Mouse (Mus musculus): ENCODE data around the gene Ern1. TPM values are rescaled to one million over a fixed set of nuclear protein-coding genes. Genes with fewer than 3 reads are reported as not detected.
A peak's percentile ranks its signal among the peaks of the same experiment; 100 is the strongest.

Gene Ern1
- polyA plus RNA-seq, 1 experiment from 2014 or later = 7.9 TPM

DNA sequence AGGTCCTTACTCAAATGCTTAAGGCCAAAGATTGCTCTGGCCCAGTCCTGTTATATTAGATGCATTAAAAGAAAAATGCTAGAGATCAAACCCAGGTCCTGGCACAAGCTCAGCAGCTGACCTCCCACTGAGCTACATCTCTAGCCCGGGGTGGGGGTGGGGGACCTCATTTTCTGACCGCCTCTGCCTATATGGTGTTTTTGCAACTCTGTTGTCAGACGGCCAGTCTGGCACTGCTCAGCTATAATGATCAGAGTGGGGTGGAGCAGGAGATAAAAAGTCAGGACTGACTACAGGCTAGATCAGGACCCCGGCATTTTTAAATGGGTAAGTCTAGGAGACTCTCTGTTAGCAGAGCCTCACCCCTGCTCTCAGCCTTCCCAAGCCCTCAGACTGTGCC, 30.7 kb upstream of the Ern1 start:
- H3K4me2 ChIP-seq (replicated peaks) = no peak overlapping the region
- H3K4me3 ChIP-seq = no peak overlapping the region
- no peak for ATAC-seq (ENCODE audit: low FRiP score)
- H3K9me3 ChIP-seq (replicated peaks) = no peaks in the 10 kb centered on the region
- peaks cover 39% of the 10 kb centered on the region for H3K4me1 ChIP-seq
- H3K27me3 ChIP-seq = no peaks in the 10 kb centered on the region
- WGBS = 41% methylated on average over 4 of the region's 4 CpGs
- no peak overlapping the region for H3K9ac ChIP-seq
- peak overlapping the region; percentile 30; the same call in 1 of the 2 replicates for H3K27ac ChIP-seq
- H3K36me3 ChIP-seq = no peaks in the 10 kb centered on the region

DNA sequence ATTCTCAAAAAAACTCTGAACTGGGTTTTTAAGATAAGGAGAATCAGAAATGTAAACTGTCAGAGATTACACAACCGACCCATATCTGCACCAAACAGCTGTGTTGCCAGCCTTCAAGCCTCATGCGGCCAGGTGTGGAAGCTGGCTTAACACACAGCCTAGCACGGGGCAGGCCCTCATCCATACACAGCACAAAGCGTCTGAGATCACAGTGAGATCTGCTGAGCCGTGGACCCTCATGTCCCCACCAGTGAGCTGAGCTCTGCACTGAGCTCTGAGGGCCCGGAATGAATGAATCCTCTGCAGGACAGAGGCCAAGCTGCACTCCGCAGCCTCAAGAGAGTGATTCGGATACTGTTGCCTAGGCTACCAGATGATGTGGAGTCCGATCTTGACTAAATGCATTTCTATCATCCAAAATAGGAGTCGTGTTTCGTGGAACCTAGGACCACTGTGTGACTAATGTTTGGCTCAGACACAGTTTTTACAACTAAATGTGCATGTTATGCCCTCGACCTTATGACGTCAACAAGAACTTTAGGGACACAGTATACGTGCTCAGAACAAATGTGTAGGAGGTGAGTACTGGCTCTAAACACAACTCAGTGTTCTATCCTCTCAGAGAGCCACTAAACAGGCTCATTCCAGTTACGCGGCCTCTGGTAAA, 27.6 kb upstream of the Ern1 start:
- H3K4me2 ChIP-seq (replicated peaks) = no peak overlapping the region
- no peak overlapping the region for H3K9ac ChIP-seq
- 66% methylated on average over 16 of the region's 16 CpGs for WGBS
- H3K36me3 ChIP-seq = peaks cover 3% of the 10 kb centered on the region; the same call in 1 of the 2 replicates
- no peak overlapping the region for H3K4me3 ChIP-seq
- no peaks in the 10 kb centered on the region for H3K9me3 ChIP-seq (replicated peaks)
- H3K27ac ChIP-seq = no peak overlapping the region; the same call in 1 of the 2 replicates
- no peak for ATAC-seq (ENCODE audit: low FRiP score)
- H3K27me3 ChIP-seq = no peaks in the 10 kb centered on the region
- H3K4me1 ChIP-seq = peaks cover 26% of the 10 kb centered on the region

DNA sequence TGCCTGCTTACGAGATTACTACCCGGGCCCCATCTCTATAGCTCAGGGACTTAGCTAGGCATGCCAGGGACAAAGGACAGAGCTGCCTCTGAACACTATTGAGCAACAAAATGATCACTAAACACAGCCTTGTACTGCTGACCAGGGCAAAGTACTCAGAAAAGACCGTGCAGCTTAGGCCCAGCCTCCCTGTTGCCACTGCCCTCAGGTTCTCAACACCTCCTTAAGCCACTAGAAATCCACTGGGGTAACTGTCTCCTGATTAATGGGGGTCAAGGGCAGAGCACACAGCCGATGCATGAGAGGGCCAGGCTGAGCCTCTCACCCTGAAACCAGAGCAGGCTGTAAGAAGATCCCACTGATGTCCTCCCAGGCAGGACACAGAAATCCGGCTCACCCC, 26.8 kb upstream of the Ern1 start:
- Histone ChIP-seq H3K9me3 (replicated peaks) (no peaks in the 10 kb centered on the region), H3K27ac (no peak overlapping the region), H3K36me3 (peaks cover 3% of the 10 kb centered on the region), H3K4me1 (peaks cover 21% of the 10 kb centered on the region), H3K27me3 (no peaks in the 10 kb centered on the region), H3K4me2 (replicated peaks) (no peak overlapping the region), H3K9ac (no peak overlapping the region; the same call in 1 of the 2 replicates), H3K4me3 (no peak overlapping the region)
- 66% methylated on average over 5 of the region's 5 CpGs for WGBS
- no peak for ATAC-seq (ENCODE audit: low FRiP score)

DNA sequence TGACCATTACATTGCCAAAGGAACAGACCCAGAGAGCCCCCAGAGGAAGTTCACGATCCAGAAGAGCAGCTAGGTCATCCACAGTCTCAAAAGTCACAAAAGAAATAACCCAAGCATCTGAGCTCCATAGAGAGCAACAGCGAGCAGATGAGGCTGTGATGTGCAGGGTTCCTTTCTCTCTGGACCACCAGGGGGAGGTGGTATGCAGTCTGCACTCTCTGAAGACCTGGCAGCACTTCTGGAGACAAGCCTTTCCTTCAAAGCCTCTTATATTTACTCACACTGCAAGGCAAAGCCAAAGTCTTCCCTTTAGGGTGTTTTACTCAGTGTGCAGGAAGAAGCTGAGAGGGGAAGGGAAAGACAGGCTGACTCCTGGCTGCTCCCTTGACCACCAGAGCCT, 25.5 kb upstream of the Ern1 start:
- Histone ChIP-seq H3K4me2 (replicated peaks) (no peak overlapping the region), H3K4me1 (peaks cover 16% of the 10 kb centered on the region), H3K4me3 (no peak overlapping the region), H3K36me3 (peaks cover 14% of the 10 kb centered on the region), H3K27me3 (no peaks in the 10 kb centered on the region), H3K9ac (no peak overlapping the region), H3K27ac (no peak overlapping the region), H3K9me3 (replicated peaks) (no peaks in the 10 kb centered on the region)
- WGBS = 34% methylated on average over 2 of the region's 2 CpGs
- ATAC-seq (ENCODE audit: low FRiP score) = no peak

DNA sequence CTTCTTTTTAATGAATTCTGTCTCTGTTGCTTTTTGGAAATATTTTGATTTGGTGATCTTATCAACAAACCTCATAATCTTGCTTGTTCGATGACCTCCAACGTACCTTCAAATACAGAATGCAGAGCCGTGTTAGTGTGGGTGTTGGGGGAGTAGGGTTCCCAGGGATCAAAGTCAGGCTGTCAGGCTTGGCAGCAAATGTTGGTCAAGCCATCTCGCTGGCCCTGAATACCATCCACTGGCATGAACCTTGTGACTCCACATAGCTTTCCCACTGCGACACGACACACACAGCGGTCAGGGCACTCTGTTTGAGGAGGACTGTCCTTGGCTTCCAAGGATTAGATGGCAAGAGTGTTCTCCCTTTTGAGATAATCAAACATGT, 24.3 kb upstream of the Ern1 start:
- 92% methylated on average over 7 of the region's 7 CpGs for WGBS
- peaks cover 14% of the 10 kb centered on the region for H3K4me1 ChIP-seq
- H3K9me3 ChIP-seq (replicated peaks) = no peaks in the 10 kb centered on the region
- peaks cover 14% of the 10 kb centered on the region for H3K36me3 ChIP-seq
- H3K27ac ChIP-seq = no peak overlapping the region
- H3K27me3 ChIP-seq = no peaks in the 10 kb centered on the region
- H3K4me2 ChIP-seq (replicated peaks) = no peak overlapping the region
- H3K4me3 ChIP-seq = no peak overlapping the region
- no peak for ATAC-seq (ENCODE audit: low FRiP score)
- no peak overlapping the region for H3K9ac ChIP-seq

DNA sequence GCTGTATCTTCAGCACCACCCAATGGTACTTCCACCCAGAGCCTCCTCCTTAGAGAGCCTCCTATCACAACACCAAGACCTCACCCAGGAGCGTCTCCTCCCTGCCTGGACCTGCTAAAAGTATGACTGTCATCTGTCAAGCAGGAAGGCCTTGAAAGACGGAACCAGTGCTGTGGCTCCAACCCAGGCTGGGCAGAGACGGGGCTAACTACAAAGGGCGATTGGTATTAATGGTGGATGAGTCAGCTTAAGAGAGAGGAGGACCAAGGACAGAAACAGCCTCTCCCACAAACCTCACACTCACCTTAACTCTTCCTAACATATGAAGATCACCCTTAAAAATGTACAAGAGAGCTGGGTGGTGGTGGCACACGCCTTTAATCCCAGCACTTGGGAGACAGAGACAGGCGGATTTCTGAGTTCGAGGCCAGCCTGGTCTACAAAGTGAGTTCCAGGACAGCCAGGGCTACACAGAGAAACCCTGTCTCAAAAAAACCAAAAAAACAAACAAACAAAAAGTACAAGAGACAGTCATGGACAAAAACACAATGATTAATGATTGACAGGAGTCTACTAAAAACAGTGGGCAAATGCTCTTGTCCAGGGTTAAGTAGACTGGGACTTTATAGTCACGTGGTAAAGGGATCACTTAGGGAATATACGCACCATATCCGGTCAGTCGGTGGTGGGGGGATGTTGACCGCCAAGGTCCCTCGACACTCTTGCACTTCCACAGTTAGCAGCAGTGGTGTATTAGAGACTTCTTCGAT, 23.8 kb upstream of the Ern1 start:
- H3K4me2 ChIP-seq (replicated peaks) = no peak overlapping the region
- peaks cover 14% of the 10 kb centered on the region for H3K4me1 ChIP-seq
- no peak overlapping the region for H3K27ac ChIP-seq
- H3K27me3 ChIP-seq = no peaks in the 10 kb centered on the region
- no peak for ATAC-seq (ENCODE audit: low FRiP score)
- WGBS = 90% methylated on average over 14 of the region's 14 CpGs
- H3K9me3 ChIP-seq (replicated peaks) = no peaks in the 10 kb centered on the region
- H3K4me3 ChIP-seq = no peak overlapping the region
- no peak overlapping the region for H3K9ac ChIP-seq
- peaks cover 20% of the 10 kb centered on the region for H3K36me3 ChIP-seq

DNA sequence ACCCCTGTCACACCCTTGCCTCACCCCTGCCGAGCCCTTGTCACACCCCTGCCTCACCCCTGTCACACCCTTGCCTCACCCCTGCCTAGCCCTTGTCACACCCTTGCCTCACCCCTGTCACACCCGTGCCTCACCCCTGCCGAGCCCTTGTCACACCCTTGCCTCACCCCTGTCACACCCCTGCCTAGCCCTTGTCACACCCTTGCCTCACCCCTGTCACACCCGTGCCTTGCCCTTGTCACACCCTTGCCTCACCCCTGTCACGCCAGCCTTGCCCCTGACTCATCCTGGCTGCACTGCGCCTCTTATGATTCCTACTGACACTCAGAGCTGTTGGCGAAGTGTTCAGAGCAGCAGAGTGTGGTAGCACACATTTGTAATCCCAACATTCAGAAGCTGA, 20.0 kb upstream of the Ern1 start:
- Histone ChIP-seq H3K27me3 (no peaks in the 10 kb centered on the region), H3K4me2 (replicated peaks) (no peak overlapping the region), H3K9me3 (replicated peaks) (no peaks in the 10 kb centered on the region), H3K9ac (no peak overlapping the region), H3K27ac (no peak overlapping the region), H3K4me1 (no peaks in the 10 kb centered on the region), H3K36me3 (peaks cover 25% of the 10 kb centered on the region), H3K4me3 (no peak overlapping the region)
- ATAC-seq (ENCODE audit: low FRiP score) = no peak
- WGBS = 90% methylated on average over 7 of the region's 7 CpGs

DNA sequence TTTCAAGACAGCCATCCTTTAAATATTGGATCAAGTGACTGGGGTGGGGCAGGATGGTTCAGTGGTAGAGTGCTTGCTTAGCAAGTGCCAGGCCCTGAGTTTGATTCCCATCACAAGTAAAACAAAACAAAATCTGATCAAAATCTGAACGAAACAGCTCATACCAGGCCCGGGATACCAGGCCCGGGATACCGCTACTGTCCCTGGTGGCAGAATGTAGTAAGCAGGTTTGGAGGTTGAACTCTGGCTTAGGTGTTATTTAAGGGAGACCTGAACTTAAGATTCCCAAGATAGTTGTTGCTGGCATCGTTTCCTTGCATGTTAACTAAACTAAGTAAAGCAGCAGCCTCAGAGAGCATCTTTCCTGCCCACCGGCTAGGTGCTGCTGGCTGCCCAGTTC, 18.6 kb upstream of the Ern1 start:
- Histone ChIP-seq H3K9ac (no peak overlapping the region), H3K27ac (no peak overlapping the region), H3K9me3 (replicated peaks) (no peaks in the 10 kb centered on the region), H3K4me1 (peaks cover 8% of the 10 kb centered on the region), H3K4me2 (replicated peaks) (no peak overlapping the region), H3K4me3 (no peak overlapping the region), H3K36me3 (peaks cover 25% of the 10 kb centered on the region), H3K27me3 (no peaks in the 10 kb centered on the region)
- 90% methylated on average over 6 of the region's 6 CpGs for WGBS
- no peak for ATAC-seq (ENCODE audit: low FRiP score)

DNA sequence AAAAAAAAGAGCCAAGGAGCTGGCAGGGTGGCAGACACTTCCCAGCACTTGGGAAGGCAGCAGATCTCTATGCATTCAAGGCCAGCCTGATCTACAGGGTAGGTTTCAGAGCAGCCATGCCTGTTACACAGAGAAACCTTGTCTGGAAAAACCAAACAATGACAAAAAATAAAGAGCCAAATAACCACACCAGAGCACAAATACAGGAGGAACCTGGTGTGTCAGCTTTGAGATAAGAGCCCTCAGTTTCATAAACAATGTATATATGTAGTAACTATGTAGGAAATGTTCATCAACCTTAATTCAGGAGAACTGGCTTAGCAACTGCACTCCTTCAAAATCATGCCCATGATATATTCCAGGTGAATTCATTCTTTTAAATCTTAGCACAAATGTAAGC, 16.5 kb upstream of the Ern1 start:
- Histone ChIP-seq H3K4me2 (replicated peaks) (no peak overlapping the region), H3K9ac (no peak overlapping the region), H3K4me3 (no peak overlapping the region), H3K36me3 (peaks cover 19% of the 10 kb centered on the region), H3K4me1 (peaks cover 10% of the 10 kb centered on the region), H3K9me3 (replicated peaks) (no peaks in the 10 kb centered on the region), H3K27me3 (no peaks in the 10 kb centered on the region), H3K27ac (no peak overlapping the region)
- ATAC-seq (ENCODE audit: low FRiP score) = no peak

DNA sequence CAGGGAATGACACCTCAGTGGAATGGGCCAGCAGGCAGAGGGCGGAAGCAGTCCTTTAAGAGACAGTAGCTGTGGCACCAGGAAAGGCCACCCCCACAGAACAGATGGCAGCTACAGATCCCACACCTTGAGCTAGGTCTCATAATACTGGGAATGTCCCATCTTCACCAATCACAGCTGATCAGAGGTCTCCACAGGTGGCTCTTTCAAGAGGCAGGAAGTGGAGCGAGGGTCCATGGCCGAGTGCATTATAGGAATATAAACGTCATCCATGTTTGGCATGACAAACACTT, 15.7 kb upstream of the Ern1 start:
- Histone ChIP-seq H3K27me3 (no peaks in the 10 kb centered on the region), H3K27ac (no peak overlapping the region), H3K4me2 (replicated peaks) (no peak overlapping the region), H3K4me3 (no peak overlapping the region), H3K36me3 (peaks cover 12% of the 10 kb centered on the region), H3K9me3 (replicated peaks) (no peaks in the 10 kb centered on the region), H3K4me1 (peaks cover 10% of the 10 kb centered on the region), H3K9ac (no peak overlapping the region)
- WGBS = 77% methylated on average over 4 of the region's 4 CpGs
- no peak for ATAC-seq (ENCODE audit: low FRiP score)

DNA sequence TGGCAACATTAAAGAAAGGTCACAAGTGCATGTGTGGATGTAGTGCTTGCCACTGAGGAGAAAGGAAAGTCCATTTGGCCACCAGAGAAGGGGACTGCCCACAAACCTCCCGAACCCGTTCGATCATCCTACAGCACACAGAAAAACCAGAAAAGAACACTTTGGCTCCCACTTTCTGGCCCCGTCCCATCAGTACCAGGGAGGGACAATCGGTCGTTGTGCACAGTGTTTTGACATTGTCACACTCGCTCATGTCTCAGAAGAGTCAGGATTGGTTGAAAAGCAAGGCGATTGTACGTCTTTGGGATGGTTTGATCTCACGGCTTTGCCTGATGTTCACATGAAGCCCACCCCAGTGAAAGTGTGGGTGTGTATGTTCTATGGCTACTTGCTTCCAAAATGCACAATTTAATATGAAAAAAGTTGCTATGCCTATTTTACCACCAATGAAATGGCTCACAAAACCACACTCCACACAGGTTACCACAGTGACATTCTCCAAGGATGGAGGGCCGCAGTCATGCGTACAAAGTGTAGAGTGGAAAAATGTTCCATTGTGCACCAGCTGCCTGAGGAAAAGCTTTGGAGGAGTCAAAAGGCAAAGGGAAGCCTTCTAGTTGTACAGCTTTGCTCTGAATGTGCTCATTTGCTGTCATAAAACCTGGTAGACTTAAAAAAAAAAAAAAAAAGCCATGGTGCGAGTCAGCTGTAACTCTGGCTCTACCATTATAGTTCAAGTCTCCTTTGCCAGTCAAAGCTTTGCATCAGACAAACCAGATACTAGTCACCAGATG, 15.2 kb upstream of the Ern1 start:
- Histone ChIP-seq H3K4me1 (peaks cover 10% of the 10 kb centered on the region), H3K4me3 (no peak overlapping the region), H3K27ac (peak overlapping the region; percentile 13; the same call in 1 of the 2 replicates), H3K9me3 (replicated peaks) (no peaks in the 10 kb centered on the region), H3K27me3 (no peaks in the 10 kb centered on the region), H3K4me2 (replicated peaks) (no peak overlapping the region), H3K9ac (no peak overlapping the region), H3K36me3 (peaks cover 12% of the 10 kb centered on the region)
- WGBS = 56% methylated on average over 13 of the region's 13 CpGs
- ATAC-seq (ENCODE audit: low FRiP score) = no peak

DNA sequence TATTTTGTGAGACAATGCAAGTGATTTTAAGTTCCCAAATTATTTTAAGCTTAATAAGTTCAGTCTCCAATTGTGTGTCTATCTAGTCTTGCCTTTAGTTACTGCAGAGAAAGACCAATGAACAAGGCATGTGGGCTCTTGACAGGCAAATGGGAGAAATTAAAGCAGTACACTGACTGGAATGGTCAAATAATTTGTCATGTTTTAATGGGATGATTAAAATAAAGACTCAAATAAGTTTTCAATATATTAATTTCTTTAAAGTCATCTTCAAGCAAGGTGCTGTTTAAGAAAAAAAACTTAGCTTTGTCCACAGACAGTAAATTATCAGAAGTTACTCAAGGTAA, 14.5 kb upstream of the Ern1 start:
- Histone ChIP-seq H3K4me1 (peaks cover 10% of the 10 kb centered on the region), H3K36me3 (peaks cover 12% of the 10 kb centered on the region), H3K27ac (peak overlapping the region; percentile 97), H3K27me3 (no peaks in the 10 kb centered on the region), H3K9ac (no peak overlapping the region), H3K9me3 (replicated peaks) (no peaks in the 10 kb centered on the region), H3K4me2 (replicated peaks) (peak overlapping the region; percentile 79), H3K4me3 (no peak overlapping the region)
- no peak for ATAC-seq (ENCODE audit: low FRiP score)

Measured in hindbrain, embryonic 12.5 days (tissue).